Mouse (Mus musculus) CH12.LX (cell line): ENCODE data around the gene Treh. TPM values are rescaled to one million over a fixed set of nuclear protein-coding genes. Genes with fewer than 3 reads are reported as not detected.

Experiments
- DNase-seq: peaks from one replicate; pipeline ENCODE4 v3.0.0-alpha.2; 2013; ENCODE audit errors: extremely low read depth
- H3K27ac ChIP-seq: 2 replicates; pipeline ENCODE4 v1.5.1; 2012; ENCODE audit warnings: low read depth, mild to moderate bottlenecking, control low read depth, moderate library complexity; ENCODE audit not compliant: insufficient read depth
- H3K27me3 ChIP-seq: replicated peaks from 2 replicates; pipeline ENCODE3; 2012; ENCODE audit warnings: inconsistent platforms
- H3K36me3 ChIP-seq, 2 experiments: replicated peaks in 1 of 2; 2 replicates each; pipeline versions ENCODE3 to v1.6.1; 2012; ENCODE audit warnings: inconsistent platforms in 1 of 2, low read length in 1 of 2, mild to moderate bottlenecking in 1 of 2, mixed read lengths in 1 of 2, moderate library complexity in 1 of 2; ENCODE audit not compliant: control insufficient read depth in 1 of 2, insufficient read depth in 1 of 2
- H3K4me1 ChIP-seq, 2 experiments: 2 replicates each; pipeline ENCODE4 v1.6.1; 2012; ENCODE audit warnings: inconsistent platforms in 1 of 2, moderate library complexity in 1 of 2; ENCODE audit not compliant: insufficient read depth in 2 of 2, control insufficient read depth in 1 of 2
- H3K4me2 ChIP-seq: 2 replicates; pipeline ENCODE4 v1.6.1; 2012; ENCODE audit warnings: low read depth, mild to moderate bottlenecking, control low read depth; ENCODE audit not compliant: poor library complexity, insufficient read depth, severe bottlenecking
- H3K4me3 ChIP-seq, 3 experiments: fragments of 150-350 bp in 1 of 3; sonication (generic) in 1 of 3; replicated peaks in 1 of 3; 2 replicates each; pipeline versions ENCODE3 to v1.5.1; 2011 to 2012; ENCODE audit warnings: low read depth in 2 of 3, low read length in 2 of 3, mild to moderate bottlenecking in 2 of 3, moderate library complexity in 2 of 3, control low read depth in 1 of 3, improper control_type of control experiment in 1 of 3, inconsistent platforms in 1 of 3, mixed read lengths in 1 of 3; ENCODE audit not compliant: poor library complexity in 1 of 3
- H3K79me2 ChIP-seq: replicated peaks from 2 replicates; pipeline ENCODE4 v1.6.1; 2012; ENCODE audit warnings: mild to moderate bottlenecking, moderate library complexity; ENCODE audit not compliant: control insufficient read depth, poor library complexity, insufficient read depth, severe bottlenecking; ENCODE audit errors: extremely low read depth
- H3K9ac ChIP-seq: 2 replicates; pipeline ENCODE4 v1.6.1; 2012; ENCODE audit warnings: low read depth, mild to moderate bottlenecking, control low read depth, moderate library complexity; ENCODE audit not compliant: insufficient read depth
- H3K9me3 ChIP-seq: replicated peaks from 2 replicates; pipeline ENCODE3; 2012; ENCODE audit warnings: low read length, inconsistent platforms, mixed read lengths
- BHLHE40 ChIP-seq: IDR thresholded peaks from 2 replicates; pipeline ENCODE4 v1.6.1; 2011; ENCODE audit warnings: mild to moderate bottlenecking, low read depth, low read length, improper control_type of control experiment
- CHD1 ChIP-seq: IDR thresholded peaks from 2 replicates; pipeline ENCODE4 v1.6.1; 2012; ENCODE audit warnings: low read depth, low read length, improper control_type of control experiment, inconsistent platforms
- CTCF ChIP-seq, 2 experiments: IDR thresholded peaks in 1 of 2; conservative IDR thresholded peaks in 1 of 2; 2 replicates each; pipeline ENCODE4 v1.5.1; 2011 to 2012; ENCODE audit warnings: low read depth in 2 of 2, low read length in 2 of 2, improper control_type of control experiment in 1 of 2, inconsistent platforms in 1 of 2, mild to moderate bottlenecking in 1 of 2, moderate library complexity in 1 of 2
- EP300 ChIP-seq: IDR thresholded peaks from 2 replicates; pipeline ENCODE4 v1.6.1; 2011; ENCODE audit warnings: low read length, improper control_type of control experiment
- ETS1 ChIP-seq: conservative IDR thresholded peaks from 2 replicates; pipeline ENCODE4 v1.6.1; 2012; ENCODE audit warnings: low read depth, mild to moderate bottlenecking, inconsistent platforms, low read length, improper control_type of control experiment, moderate library complexity
- GABPA ChIP-seq: IDR thresholded peaks from 2 replicates; pipeline ENCODE4 v1.6.1; 2012; ENCODE audit warnings: low read depth, low read length, improper control_type of control experiment, inconsistent platforms; ENCODE audit not compliant: insufficient replicate concordance
- HCFC1 ChIP-seq: IDR thresholded peaks from 2 replicates; pipeline ENCODE4 v1.6.1; 2012; ENCODE audit warnings: low read depth, mild to moderate bottlenecking, inconsistent platforms, low read length, improper control_type of control experiment
- JUN ChIP-seq: IDR thresholded peaks from 2 replicates; pipeline ENCODE4 v1.6.1; 2011; ENCODE audit warnings: low read depth, mild to moderate bottlenecking, low read length, improper control_type of control experiment, moderate library complexity; ENCODE audit not compliant: insufficient read depth
- JUND ChIP-seq: conservative IDR thresholded peaks from 2 replicates; pipeline ENCODE4 v1.6.1; 2011; ENCODE audit warnings: low read depth, low read length, improper control_type of control experiment
- MAFK ChIP-seq: IDR thresholded peaks from 2 replicates; pipeline ENCODE4 v1.6.1; 2011; ENCODE audit warnings: low read length, improper control_type of control experiment; ENCODE audit not compliant: insufficient replicate concordance
- MXI1 ChIP-seq: IDR thresholded peaks from 2 replicates; pipeline ENCODE4 v1.6.1; 2011; ENCODE audit warnings: mild to moderate bottlenecking, low read depth, low read length, improper control_type of control experiment
- NELFE ChIP-seq: IDR thresholded peaks from 2 replicates; pipeline ENCODE4 v1.6.1; 2011; ENCODE audit warnings: low read depth, low read length, improper control_type of control experiment
- PAX5 ChIP-seq: IDR thresholded peaks from 2 replicates; pipeline ENCODE4 v1.6.1; 2012; ENCODE audit warnings: low read length, inconsistent platforms, mixed read lengths
- POLR2A ChIP-seq: IDR thresholded peaks from 2 replicates; pipeline ENCODE4 v1.6.1; 2011; ENCODE audit warnings: low read depth, mild to moderate bottlenecking, improper control_type of control experiment, low read length
- RAD21 ChIP-seq: IDR thresholded peaks from 2 replicates; pipeline ENCODE4 v1.6.1; 2011; ENCODE audit warnings: low read depth, mild to moderate bottlenecking, low read length, improper control_type of control experiment, moderate library complexity
- SMC3 ChIP-seq: IDR thresholded peaks from 2 replicates; pipeline ENCODE4 v1.6.1; 2011; ENCODE audit warnings: low read depth, low read length, improper control_type of control experiment
- TCF12 ChIP-seq: IDR thresholded peaks from 2 replicates; pipeline ENCODE4 v1.6.1; 2014; ENCODE audit warnings: low read depth, mild to moderate bottlenecking, inconsistent platforms, low read length, improper control_type of control experiment
- USF1 ChIP-seq: IDR thresholded peaks from 2 replicates; pipeline ENCODE4 v1.6.1; 2014; ENCODE audit warnings: low read depth, mild to moderate bottlenecking, inconsistent platforms, low read length, improper control_type of control experiment
- ZMIZ1 ChIP-seq: IDR thresholded peaks from 2 replicates; pipeline ENCODE4 v1.6.1; 2012; ENCODE audit warnings: low read depth, mild to moderate bottlenecking, inconsistent platforms, low read length, improper control_type of control experiment
- dilution Hi-C: fragments of 300-500 bp; cut with MboI; formaldehyde crosslinking; loops from 2 replicates; pipeline ENCODE4 v1.14.3; 2020; ENCODE audit warnings: low sequenced_read_pairs; ENCODE audit not compliant: extremely low pct_unique_long_range_greater_than_20kb, extremely low pct_ligation_motif_present
- in situ Hi-C: fragments of 300-500 bp; cut with MboI; formaldehyde crosslinking; loops from 3 replicates; pipeline ENCODE4 v1.14.3; 2019; ENCODE audit warnings: low sequenced_read_pairs, low pct_ligation_motif_present, low pct_unique_long_range_greater_than_20kb, mixed read lengths
- polyA plus RNA-seq: library from polyadenylated mRNA; unstranded; fragments of >175 nt; gene quantifications from 2 replicates; pipeline ENCODE4 v1.2.1, GENCODE M21; 2012; ENCODE audit warnings: low read depth; ENCODE audit not compliant: insufficient read length
- total RNA-seq, 2 experiments: library from RNA; depleted of rRNA; stranded (reverse); fragments of 300-350 nt in 1 of 2; fragments of >200 nt in 1 of 2; gene quantifications; 2 replicates each; pipeline ENCODE4 v1.2.3; 2012 to 2014

Treh gene
- total and polyA plus RNA-seq, 3 experiments, result not detected

- no peaks in the 10 kb centered on the region for H3K79me2 ChIP-seq
- no peak overlapping the region for H3K9ac ChIP-seq
- TF ChIP-seq RAD21, result peak; percentile 55
- no peak for TF ChIP-seq JUND
- TF ChIP-seq ETS1, result no peak
- TF ChIP-seq HCFC1, result no peak
- peak; percentile 69 to 78; a peak in 3 of 4 replicates for TF ChIP-seq CTCF (conservative IDR thresholded peaks at IDR 0.05 in 1 of 2, IDR thresholded peaks at IDR 0.05 in 1 of 2; ENCODE audit: low read depth in 2 of 2, low read length in 2 of 2)
- TF ChIP-seq CHD1, result no peak
- no peak for TF ChIP-seq USF1
- peak; percentile 58 for TF ChIP-seq SMC3
- no peak for TF ChIP-seq ZMIZ1
- TF ChIP-seq POLR2A, result no peak
- no peak for TF ChIP-seq GABPA
- no peak for TF ChIP-seq MXI1
- no peak for TF ChIP-seq BHLHE40
- TF ChIP-seq, all 38 proteins: peak for 3
- Histone ChIP-seq H3K4me1 (peaks cover 0 to 10% of the 10 kb centered on the region in 2 experiments; a peak in 3 of 4 replicates), H3K4me3 (no peak overlapping the region), H3K4me2 (no peak overlapping the region), H3K9me3 (no peaks in the 10 kb centered on the region), H3K27ac (no peak overlapping the region), H3K27me3 (no peaks in the 10 kb centered on the region), H3K36me3 (peaks cover 5 to 99% of the 10 kb centered on the region in 2 experiments)
- in situ Hi-C loops (no loop called here), dilution Hi-C loops (no loop called here)
- peak; percentile 64 for DNase-seq
Measured at GRCm38 (mm10) chr9:44709600-44709999, 36.6 kb downstream of the Treh start.

- dilution Hi-C loops (no loop called here), in situ Hi-C loops (no loop called here)
- H3K79me2 ChIP-seq, result no peaks in the 10 kb centered on the region
- no peak overlapping the region for H3K27ac ChIP-seq
- peaks cover 5 to 98% of the 10 kb centered on the region in 2 experiments for H3K36me3 ChIP-seq
- no peaks in the 10 kb centered on the region for H3K9me3 ChIP-seq
- peaks cover 0 to 10% of the 10 kb centered on the region in 2 experiments; a peak in 3 of 4 replicates for H3K4me1 ChIP-seq
- no peaks in the 10 kb centered on the region for H3K27me3 ChIP-seq
- H3K4me3 ChIP-seq, result no peak overlapping the region
- no peak overlapping the region for H3K9ac ChIP-seq
- no peak for DNase-seq
- no peak for TF ChIP-seq NELFE
- no peak for TF ChIP-seq EP300
- TF ChIP-seq JUND, result no peak
- TF ChIP-seq MAFK, result no peak
- no peak for TF ChIP-seq PAX5
- no peak for TF ChIP-seq GABPA
- TF ChIP-seq JUN, result no peak
- no peak for TF ChIP-seq CTCF (conservative IDR thresholded peaks at IDR 0.05 in 1 of 2, IDR thresholded peaks at IDR 0.05 in 1 of 2; ENCODE audit: low read depth in 2 of 2, low read length in 2 of 2)
- no peak for TF ChIP-seq TCF12
- TF ChIP-seq ETS1, result no peak
- H3K4me2 ChIP-seq, result no peak overlapping the region
Measured at GRCm38 (mm10) chr9:44710213-44710612, 37.2 kb downstream of the Treh start.
